Mouse (Mus musculus) ES-E14 (cell line): ENCODE measurements around the gene C2cd4a. TPM values are rescaled to one million over a fixed set of nuclear protein-coding genes. Genes with fewer than 3 reads are reported as not detected.

Experiments
- DNase-seq: peaks from one replicate; pipeline ENCODE4 v3.0.0-alpha.2; 2013; ENCODE audit warnings: low read depth, low spot score
- H3K27ac ChIP-seq: 2 replicates; pipeline ENCODE4 v1.5.1; 2012; ENCODE audit warnings: low read depth, mild to moderate bottlenecking, low read length, moderate library complexity, mixed read lengths; ENCODE audit not compliant: poor library complexity, insufficient read depth, severe bottlenecking
- H3K36me3 ChIP-seq: 2 replicates; pipeline ENCODE4 v1.6.1; 2012; ENCODE audit warnings: mild to moderate bottlenecking, low read length, moderate library complexity, mixed read lengths; ENCODE audit not compliant: control insufficient read depth, poor library complexity, insufficient read depth, severe bottlenecking
- H3K4me1 ChIP-seq, 2 experiments: fragments of 150-350 bp in 1 of 2; sonication (generic) in 1 of 2; 2 replicates each; pipeline ENCODE4 v1.6.1; 2012; ENCODE audit warnings: low read length in 2 of 2, mild to moderate bottlenecking in 1 of 2, mixed read lengths in 1 of 2; ENCODE audit not compliant: control insufficient read depth in 2 of 2, insufficient read depth in 2 of 2, poor library complexity in 1 of 2
- H3K4me3 ChIP-seq, 2 experiments: fragments of 150-350 bp in 1 of 2; sonication (generic) in 1 of 2; 2 replicates each; pipeline ENCODE4 v1.5.1; 2012; ENCODE audit warnings: low read length in 2 of 2, low read depth in 1 of 2, mild to moderate bottlenecking in 1 of 2, mixed read lengths in 1 of 2; ENCODE audit not compliant: insufficient read depth in 1 of 2, poor library complexity in 1 of 2, severe bottlenecking in 1 of 2
- H3K9ac ChIP-seq: 2 replicates; pipeline ENCODE4 v1.6.1; 2012; ENCODE audit warnings: low read depth, mild to moderate bottlenecking, low read length, mixed read lengths; ENCODE audit not compliant: poor library complexity, insufficient read depth, severe bottlenecking
- H3K9me3 ChIP-seq: fragments of 150-350 bp; sonication (generic); 2 replicates; pipeline ENCODE4 v1.6.1; 2012; ENCODE audit warnings: low read depth, mild to moderate bottlenecking, low read length; ENCODE audit not compliant: control insufficient read depth, insufficient read depth
- CHD2 ChIP-seq: IDR thresholded peaks from 2 replicates; pipeline ENCODE4 v1.6.1; 2014; ENCODE audit warnings: mild to moderate bottlenecking, low read depth, low read length, inconsistent platforms
- HCFC1 ChIP-seq: IDR thresholded peaks from 2 replicates; pipeline ENCODE4 v1.6.1; 2012; ENCODE audit warnings: low read length, inconsistent platforms, borderline replicate concordance; ENCODE audit not compliant: insufficient read depth
- MAFK ChIP-seq: IDR thresholded peaks from 2 replicates; pipeline ENCODE4 v1.6.1; 2014; ENCODE audit warnings: mild to moderate bottlenecking, low read depth, low read length, inconsistent platforms; ENCODE audit not compliant: insufficient read depth
- ZC3H11A ChIP-seq: IDR thresholded peaks from 2 replicates; pipeline ENCODE4 v1.6.1; 2012; ENCODE audit warnings: low read depth, mild to moderate bottlenecking, inconsistent platforms, low read length, borderline replicate concordance
- ZNF384 ChIP-seq: IDR thresholded peaks from 2 replicates; pipeline ENCODE4 v1.6.1; 2012; ENCODE audit warnings: low read depth, low read length, inconsistent platforms
- in situ Hi-C, 2 experiments: fragments of 600-800 bp; cut with MboI; formaldehyde crosslinking; loops; one replicate each; pipeline ENCODE4 v1.15.1; 2025; ENCODE audit warnings: low sequenced_read_pairs in 2 of 2, inconsistent platforms in 1 of 2; ENCODE audit not compliant: unreplicated experiment in 2 of 2
- total RNA-seq: library from RNA; depleted of rRNA; stranded (reverse); fragments of 300-350 nt; gene quantifications from 2 replicates; pipeline ENCODE4 v1.2.3, GENCODE M21; 2012

Gene C2cd4a
- total RNA-seq, 1 experiment, result not detected

GRCm38 (mm10) chr9:67794216-67794615 is 37.9 kb downstream of the C2cd4a start:
- Histone ChIP-seq H3K4me1 (no peaks in the 10 kb centered on the region), H3K36me3 (no peaks in the 10 kb centered on the region), H3K27ac (no peak overlapping the region), H3K9me3 (no peaks in the 10 kb centered on the region), H3K9ac (no peak overlapping the region), H3K4me3 (no peak overlapping the region)
- no peak for DNase-seq
- in situ Hi-C loops, result no loop called here
- TF ChIP-seq MAFK (no peak), HCFC1 (no peak), ZNF384 (no peak), ZC3H11A (no peak), CHD2 (no peak)

- Histone ChIP-seq H3K27ac (no peak overlapping the region), H3K4me3 (no peak overlapping the region), H3K4me1 (no peaks in the 10 kb centered on the region), H3K9me3 (no peaks in the 10 kb centered on the region), H3K36me3 (no peaks in the 10 kb centered on the region), H3K9ac (no peak overlapping the region)
- in situ Hi-C loops, result no loop called here
- TF ChIP-seq MAFK (no peak), CHD2 (no peak), ZNF384 (no peak), HCFC1 (no peak), ZC3H11A (no peak)
- no peak for DNase-seq
Measured at GRCm38 (mm10) chr9:67793501-67793900, 38.6 kb downstream of the C2cd4a start.

- Histone ChIP-seq H3K36me3 (no peaks in the 10 kb centered on the region), H3K9me3 (no peaks in the 10 kb centered on the region), H3K4me3 (no peak overlapping the region), H3K27ac (no peak overlapping the region), H3K9ac (no peak overlapping the region), H3K4me1 (0 out of 4 replicates have a peak, but pooled peaks cover 0 to 3% of the 10 kb centered on the region in 2 experiments)
- TF ChIP-seq ZC3H11A, result no peak
- no peak for TF ChIP-seq MAFK
- TF ChIP-seq HCFC1, result no peak
- no peak for TF ChIP-seq ZNF384
- TF ChIP-seq CHD2, result no peak
- DNase-seq, result no peak
- in situ Hi-C loops, result no loop called here
Measured at GRCm38 (mm10) chr9:67792405-67792804, 39.7 kb downstream of the C2cd4a start.

- Histone ChIP-seq H3K4me1 (0 out of 4 replicates have a peak, but pooled peaks cover 0 to 3% of the 10 kb centered on the region in 2 experiments), H3K27ac (no peak overlapping the region), H3K4me3 (peak overlapping the region; percentile 23 to 73; a peak in 3 of 4 replicates), H3K9ac (no peak overlapping the region), H3K9me3 (no peaks in the 10 kb centered on the region), H3K36me3 (no peaks in the 10 kb centered on the region)
- TF ChIP-seq ZC3H11A, result no peak
- TF ChIP-seq MAFK, result no peak
- no peak for TF ChIP-seq CHD2
- TF ChIP-seq HCFC1, result no peak
- TF ChIP-seq ZNF384, result no peak
- DNase-seq, result peak; percentile 36
- in situ Hi-C loops, result no loop called here
Measured at GRCm38 (mm10) chr9:67787671-67788070, 44.5 kb downstream of the C2cd4a start.

GRCm38 (mm10) chr9:67786311-67786710 is 45.8 kb downstream of the C2cd4a start:
- DNase-seq, result no peak
- TF ChIP-seq MAFK (no peak), HCFC1 (no peak), CHD2 (no peak), ZC3H11A (no peak), ZNF384 (no peak)
- Histone ChIP-seq H3K27ac (no peak overlapping the region), H3K9me3 (no peaks in the 10 kb centered on the region), H3K4me3 (no peak overlapping the region), H3K4me1 (0 out of 4 replicates have a peak, but pooled peaks cover 0 to 3% of the 10 kb centered on the region in 2 experiments), H3K36me3 (no peaks in the 10 kb centered on the region), H3K9ac (no peak overlapping the region)
- in situ Hi-C loops, result no loop called here
